Mouse (Mus musculus): ENCODE measurements around the gene Rasa3. TPM values are rescaled to one million over a fixed set of nuclear protein-coding genes. Genes with fewer than 3 reads are reported as not detected.

Gene Rasa3
- polyA plus RNA-seq (2012; ENCODE audit: insufficient read depth, insufficient read length, missing spikeins) = 69.3 and 83.2 TPM in 2 replicates

- peak within 1 kb of the TSS; percentile 95 for H3K27ac ChIP-seq (ENCODE audit: insufficient read depth, low read depth, low read length)
- H3K4me3 ChIP-seq (ENCODE audit: insufficient read depth, low read length) = peak within 1 kb of the TSS; percentile 89
- peaks cover 18% of the 10 kb centered on the region for H3K4me1 ChIP-seq (ENCODE audit: control insufficient read depth, insufficient read depth, low read length)
Observed at GRCm38 (mm10) chr8:13677413-13677883, at the start of gene Rasa3. Gene Rasa3, minus strand, starts transcription at chr8:13677603.

GRCm38 (mm10) chr8:13725722-13726121 is 48.3 kb upstream of the Rasa3 start:
- no peaks in the 10 kb centered on the region for H3K4me1 ChIP-seq (ENCODE audit: control insufficient read depth, insufficient read depth, low read length)
- H3K27ac ChIP-seq (ENCODE audit: insufficient read depth, low read depth, low read length) = no peak overlapping the region
- TF ChIP-seq CTCF (IDR thresholded peaks at IDR 0.05; ENCODE audit: low read depth, low read length) (no peak), POLR2A (IDR thresholded peaks at IDR 0.05; ENCODE audit: borderline replicate concordance, low read depth, low read length) (no peak)
- no peak overlapping the region for H3K4me3 ChIP-seq (ENCODE audit: insufficient read depth, low read length)

More at GRCm38 (mm10) chr8:13677413-13677883, at the start of gene Rasa3:
- TF ChIP-seq POLR2A (IDR thresholded peaks at IDR 0.05; ENCODE audit: borderline replicate concordance, low read depth, low read length) (peak; percentile 81), CTCF (IDR thresholded peaks at IDR 0.05; ENCODE audit: low read depth, low read length) (no peak)

- no peaks in the 10 kb centered on the region for H3K4me1 ChIP-seq (ENCODE audit: control insufficient read depth, insufficient read depth, low read length)
- no peak overlapping the region for H3K27ac ChIP-seq (ENCODE audit: insufficient read depth, low read depth, low read length)
- TF ChIP-seq CTCF (IDR thresholded peaks at IDR 0.05; ENCODE audit: low read depth, low read length) (no peak), POLR2A (IDR thresholded peaks at IDR 0.05; ENCODE audit: borderline replicate concordance, low read depth, low read length) (no peak)
- H3K4me3 ChIP-seq (ENCODE audit: insufficient read depth, low read length) = no peak overlapping the region
Observed at GRCm38 (mm10) chr8:13718980-13719379, 41.6 kb upstream of the Rasa3 start.

- no peak for TF ChIP-seq POLR2A (IDR thresholded peaks at IDR 0.05; ENCODE audit: borderline replicate concordance, low read depth, low read length)
- no peak for TF ChIP-seq CTCF (IDR thresholded peaks at IDR 0.05; ENCODE audit: low read depth, low read length)
- Histone ChIP-seq H3K4me1 (ENCODE audit: control insufficient read depth, insufficient read depth, low read length) (no peaks in the 10 kb centered on the region), H3K27ac (ENCODE audit: insufficient read depth, low read depth, low read length) (no peak overlapping the region), H3K4me3 (ENCODE audit: insufficient read depth, low read length) (no peak overlapping the region)
Observed at GRCm38 (mm10) chr8:13708514-13708913, 31.1 kb upstream of the Rasa3 start.

- no peak overlapping the region for H3K4me3 ChIP-seq (ENCODE audit: insufficient read depth, low read length)
- no peak for TF ChIP-seq CTCF (IDR thresholded peaks at IDR 0.05; ENCODE audit: low read depth, low read length)
- no peak for TF ChIP-seq POLR2A (IDR thresholded peaks at IDR 0.05; ENCODE audit: borderline replicate concordance, low read depth, low read length)
- H3K27ac ChIP-seq (ENCODE audit: insufficient read depth, low read depth, low read length) = no peak overlapping the region
- no peaks in the 10 kb centered on the region for H3K4me1 ChIP-seq (ENCODE audit: control insufficient read depth, insufficient read depth, low read length)
Observed at GRCm38 (mm10) chr8:13706918-13707317, 29.5 kb upstream of the Rasa3 start.

GRCm38 (mm10) chr8:13705668-13706067 is 28.3 kb upstream of the Rasa3 start, which contains the start of gene Cfap97d2:
Gene Cfap97d2, plus strand, starts transcription at chr8:13705889.
- Histone ChIP-seq H3K4me3 (ENCODE audit: insufficient read depth, low read length) (no peak within 1 kb of the TSS), H3K27ac (ENCODE audit: insufficient read depth, low read depth, low read length) (no peak within 1 kb of the TSS), H3K4me1 (ENCODE audit: control insufficient read depth, insufficient read depth, low read length) (no peaks in the 10 kb centered on the region)
- TF ChIP-seq CTCF (IDR thresholded peaks at IDR 0.05; ENCODE audit: low read depth, low read length) (no peak), POLR2A (IDR thresholded peaks at IDR 0.05; ENCODE audit: borderline replicate concordance, low read depth, low read length) (no peak)

GRCm38 (mm10) chr8:13704301-13704700 is 26.9 kb upstream of the Rasa3 start:
- TF ChIP-seq CTCF (IDR thresholded peaks at IDR 0.05; ENCODE audit: low read depth, low read length) (no peak), POLR2A (IDR thresholded peaks at IDR 0.05; ENCODE audit: borderline replicate concordance, low read depth, low read length) (no peak)

GRCm38 (mm10) chr8:13703756-13704155 is 26.4 kb upstream of the Rasa3 start:
- no peak for TF ChIP-seq CTCF (IDR thresholded peaks at IDR 0.05; ENCODE audit: low read depth, low read length)
- no peak for TF ChIP-seq POLR2A (IDR thresholded peaks at IDR 0.05; ENCODE audit: borderline replicate concordance, low read depth, low read length)
- H3K27ac ChIP-seq (ENCODE audit: insufficient read depth, low read depth, low read length) = no peak overlapping the region
- H3K4me1 ChIP-seq (ENCODE audit: control insufficient read depth, insufficient read depth, low read length) = no peaks in the 10 kb centered on the region
- H3K4me3 ChIP-seq (ENCODE audit: insufficient read depth, low read length) = no peak overlapping the region

More at GRCm38 (mm10) chr8:13704301-13704700, 26.9 kb upstream of the Rasa3 start:
- Histone ChIP-seq H3K4me3 (ENCODE audit: insufficient read depth, low read length) (no peak overlapping the region), H3K27ac (ENCODE audit: insufficient read depth, low read depth, low read length) (no peak overlapping the region), H3K4me1 (ENCODE audit: control insufficient read depth, insufficient read depth, low read length) (no peaks in the 10 kb centered on the region)

GRCm38 (mm10) chr8:13702755-13703154 is 25.4 kb upstream of the Rasa3 start:
- Histone ChIP-seq H3K4me1 (ENCODE audit: control insufficient read depth, insufficient read depth, low read length) (peaks cover 3% of the 10 kb centered on the region), H3K4me3 (ENCODE audit: insufficient read depth, low read length) (no peak overlapping the region), H3K27ac (ENCODE audit: insufficient read depth, low read depth, low read length) (no peak overlapping the region)
- no peak for TF ChIP-seq CTCF (IDR thresholded peaks at IDR 0.05; ENCODE audit: low read depth, low read length)
- no peak for TF ChIP-seq POLR2A (IDR thresholded peaks at IDR 0.05; ENCODE audit: borderline replicate concordance, low read depth, low read length)

GRCm38 (mm10) chr8:13699323-13699949 is 22.0 kb upstream of the Rasa3 start:
- Histone ChIP-seq H3K4me3 (ENCODE audit: insufficient read depth, low read length) (no peak overlapping the region), H3K4me1 (ENCODE audit: control insufficient read depth, insufficient read depth, low read length) (peaks cover 16% of the 10 kb centered on the region), H3K27ac (ENCODE audit: insufficient read depth, low read depth, low read length) (no peak overlapping the region)
- TF ChIP-seq POLR2A (IDR thresholded peaks at IDR 0.05; ENCODE audit: borderline replicate concordance, low read depth, low read length) (no peak), CTCF (IDR thresholded peaks at IDR 0.05; ENCODE audit: low read depth, low read length) (no peak)
